Mouse (Mus musculus) cortical plate, adult 2 months (tissue): Measurements from ENCODE around the gene Cpa2. TPM values are rescaled to one million over a fixed set of nuclear protein-coding genes. Genes with fewer than 3 reads are reported as not detected.
A peak's percentile ranks its signal among the peaks of the same experiment; 100 is the strongest.

Experiments
- H3K27ac ChIP-seq: fragments of 200-500 bp; 2 replicates; pipeline ENCODE4 v1.5.1; 2012; ENCODE audit warnings: low read length, control low read depth, inconsistent platforms; ENCODE audit not compliant: insufficient read depth
- H3K4me1 ChIP-seq: fragments of 200-500 bp; 2 replicates; pipeline ENCODE4 v1.6.1; 2011; ENCODE audit warnings: low read length; ENCODE audit not compliant: control insufficient read depth, insufficient read depth
- H3K4me3 ChIP-seq: fragments of 200-500 bp; 2 replicates; pipeline ENCODE4 v1.5.1; 2011; ENCODE audit warnings: mild to moderate bottlenecking, low read length, control low read depth; ENCODE audit not compliant: insufficient read depth
- CTCF ChIP-seq: fragments of 200-500 bp; IDR thresholded peaks from 2 replicates; pipeline ENCODE4 v1.5.1; 2011; ENCODE audit warnings: mild to moderate bottlenecking, control low read depth, low read length; ENCODE audit not compliant: insufficient read depth; ENCODE audit errors: extremely low read depth
- POLR2A ChIP-seq: fragments of 200-500 bp; IDR thresholded peaks from 2 replicates; pipeline ENCODE4 v1.6.1; 2011; ENCODE audit warnings: mild to moderate bottlenecking, low read length, control low read depth; ENCODE audit not compliant: insufficient read depth; ENCODE audit errors: extremely low read depth
- polyA plus RNA-seq: library from polyadenylated mRNA; depleted of rRNA; stranded (reverse); fragments of >200 nt; gene quantifications from 2 replicates; pipeline ENCODE4 v1.2.3, GENCODE M21; 2012; rRNA removed

The Cpa2 gene
- polyA plus RNA-seq = 3.1 and 3.4 TPM in 2 replicates

DNA sequence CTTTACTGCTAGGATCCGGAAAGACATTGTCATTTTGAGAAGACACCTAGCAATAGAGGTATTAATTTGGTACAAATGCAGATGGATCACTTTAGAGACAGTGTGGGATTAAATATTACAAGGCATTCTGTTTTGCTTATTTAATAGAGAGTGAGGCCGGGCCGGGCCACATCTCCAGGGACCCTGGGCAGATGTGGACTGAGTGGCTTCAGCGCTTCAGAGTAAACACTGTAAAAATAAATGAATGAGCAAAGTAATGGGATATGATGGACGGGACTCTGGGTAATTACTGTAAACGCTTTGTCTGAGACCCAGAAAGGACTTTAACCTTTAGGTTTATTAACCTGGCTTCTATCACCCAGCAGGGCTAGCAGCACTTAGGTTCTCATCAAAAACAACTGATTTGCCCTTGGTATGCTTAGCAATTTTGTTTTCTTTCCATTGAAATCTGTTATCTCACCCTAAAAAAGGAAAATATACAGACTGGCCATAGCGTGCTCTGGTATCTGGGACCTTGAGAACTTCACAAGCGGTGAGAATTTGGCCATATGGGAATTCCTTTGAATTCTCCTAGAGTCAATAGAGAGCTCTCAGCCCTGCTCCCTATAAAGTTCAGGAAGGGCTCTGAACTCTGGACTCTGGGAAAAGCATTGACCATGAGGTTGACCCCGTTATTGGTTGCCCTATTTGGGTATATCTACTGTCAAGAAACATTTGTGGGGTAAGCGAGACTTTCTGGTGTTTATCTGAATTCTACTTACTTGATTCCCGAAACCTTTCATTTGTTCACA is at the start of gene Cpa2:
TSS of gene Cpa2 (plus strand) at position 574 of the 791 bp plus-strand sequence.
- no peak within 1 kb of the TSS for H3K27ac ChIP-seq
- TF ChIP-seq CTCF (no peak), POLR2A (no peak)
- no peak within 1 kb of the TSS for H3K4me3 ChIP-seq
- peaks cover 3% of the 10 kb centered on the region; the same call in 1 of the 2 replicates for H3K4me1 ChIP-seq

DNA sequence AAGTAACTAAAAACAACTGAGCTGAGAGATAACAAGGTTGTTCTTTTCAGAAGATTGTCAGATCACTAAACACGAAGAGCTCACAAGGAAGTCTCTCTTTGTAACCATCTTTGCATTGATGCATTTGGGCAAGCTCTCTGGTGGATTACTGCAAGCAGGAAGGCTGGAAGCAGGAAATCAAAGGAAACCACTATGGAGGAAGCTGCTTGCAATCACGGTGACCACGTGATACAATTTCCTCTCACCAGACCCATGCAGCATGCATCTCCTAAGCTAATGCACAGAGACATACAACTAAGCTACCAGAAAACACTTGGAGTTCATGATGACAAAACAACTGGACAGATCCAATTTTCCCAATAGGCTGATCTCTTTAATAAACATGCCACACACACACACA is 42.3 kb upstream of the Cpa2 start:
- TF ChIP-seq CTCF (no peak), POLR2A (no peak)
- Histone ChIP-seq H3K27ac (no peak overlapping the region), H3K4me3 (no peak overlapping the region), H3K4me1 (no peaks in the 10 kb centered on the region)

DNA sequence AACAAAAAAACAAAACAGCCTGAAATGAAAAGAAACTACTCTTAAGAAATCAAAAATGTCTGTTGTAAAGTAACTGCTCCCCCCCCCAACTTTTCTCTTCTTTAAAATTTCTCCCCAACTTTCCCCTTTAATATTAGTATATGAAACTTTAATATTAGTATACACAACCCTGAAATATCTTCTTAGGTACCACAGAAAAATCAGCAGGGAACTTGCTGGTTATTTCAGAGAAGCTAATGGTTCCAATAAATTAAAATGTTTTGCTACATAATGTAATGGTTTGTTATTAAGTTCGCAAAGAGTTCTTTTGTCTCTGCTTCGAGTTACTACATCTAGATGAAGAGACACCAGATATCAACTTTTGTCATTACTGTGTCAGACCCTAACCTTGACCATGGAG is 32.6 kb upstream of the Cpa2 start:
- Histone ChIP-seq H3K27ac (no peak overlapping the region), H3K4me3 (peak overlapping the region; percentile 57), H3K4me1 (no peaks in the 10 kb centered on the region)
- TF ChIP-seq POLR2A = no peak
- no peak for TF ChIP-seq CTCF

DNA sequence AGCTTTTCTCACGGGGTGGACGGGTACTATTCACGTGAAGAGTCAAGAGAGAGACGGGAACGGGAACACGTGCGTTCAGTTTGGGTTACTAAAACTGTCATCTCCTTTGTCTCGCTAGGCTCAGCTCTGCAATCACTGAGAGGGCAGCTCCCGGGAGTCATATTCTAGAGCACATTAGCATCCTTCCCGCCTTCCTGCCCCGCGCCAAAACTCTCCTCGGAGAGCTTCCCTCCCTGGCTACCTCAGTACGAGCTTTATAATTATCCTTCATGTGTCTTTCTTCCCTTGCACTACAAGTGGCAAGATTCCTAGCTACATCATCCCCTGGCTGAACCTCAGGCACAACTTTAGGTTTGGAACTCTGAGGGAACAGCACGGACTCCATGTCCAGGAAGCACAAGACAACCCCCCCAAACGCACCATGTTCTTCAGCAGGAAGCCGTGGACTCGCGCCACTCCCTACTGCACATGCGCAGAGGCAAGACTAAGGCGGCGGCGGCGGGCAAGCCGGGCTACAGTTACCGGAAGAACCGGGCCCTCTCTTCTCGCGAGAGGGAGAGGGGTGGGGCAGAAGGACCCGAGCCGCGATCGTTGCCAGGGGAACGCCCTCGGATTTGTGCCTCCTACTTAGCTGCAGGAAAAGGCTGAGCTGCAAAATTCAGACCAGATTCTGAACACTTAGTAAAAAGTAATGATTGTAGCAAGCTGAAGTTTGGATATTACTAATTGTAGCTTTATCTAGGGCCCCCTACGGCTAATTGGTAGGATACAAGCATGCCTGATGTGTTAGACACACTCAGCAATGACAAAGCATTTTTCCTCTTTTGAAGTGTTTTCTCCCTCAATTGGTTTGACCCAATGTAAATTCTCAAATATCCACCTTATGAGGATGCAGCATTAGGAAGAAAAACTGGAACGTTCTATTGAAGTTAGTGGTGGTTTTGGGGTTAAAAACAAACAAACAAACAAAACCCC is 31.8 kb upstream of the Cpa2 start, which contains the start of the genes Tmem209 and Ssmem1:
TSS of gene Tmem209 (minus strand) at position 519 of the 975 bp plus-strand sequence.
TSS of gene Ssmem1 (plus strand) at position 585 of the 975 bp plus-strand sequence.
- peak within 1 kb of the TSS; percentile 57 for H3K4me3 ChIP-seq
- TF ChIP-seq CTCF = no peak
- peak; percentile 91 for TF ChIP-seq POLR2A
- peak within 1 kb of the TSS; percentile 72 for H3K27ac ChIP-seq
- H3K4me1 ChIP-seq = no peaks in the 10 kb centered on the region

DNA sequence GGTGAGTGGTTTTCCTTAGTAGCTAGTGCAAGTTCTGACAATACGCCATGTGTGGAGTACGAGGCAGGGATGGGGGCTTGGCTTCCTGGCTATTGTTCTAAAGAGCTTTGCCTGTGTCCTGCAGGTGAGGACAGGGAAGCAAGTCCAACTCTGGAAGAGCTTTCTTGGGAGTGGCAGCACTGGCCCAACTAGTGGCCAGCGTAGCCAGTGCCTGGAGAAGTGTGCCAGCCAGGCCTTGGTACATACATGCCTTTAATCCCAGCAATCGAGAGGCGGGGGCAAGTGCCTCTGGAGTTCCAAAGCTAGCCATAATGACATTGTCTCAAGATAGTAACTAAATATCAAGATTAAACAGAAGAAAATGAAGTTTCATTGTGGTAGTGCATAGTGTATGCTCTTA is 31.1 kb upstream of the Cpa2 start:
- TF ChIP-seq POLR2A = no peak
- peak overlapping the region; percentile 72; the same call in 1 of the 2 replicates for H3K27ac ChIP-seq
- H3K4me1 ChIP-seq = no peaks in the 10 kb centered on the region
- no peak overlapping the region for H3K4me3 ChIP-seq

DNA sequence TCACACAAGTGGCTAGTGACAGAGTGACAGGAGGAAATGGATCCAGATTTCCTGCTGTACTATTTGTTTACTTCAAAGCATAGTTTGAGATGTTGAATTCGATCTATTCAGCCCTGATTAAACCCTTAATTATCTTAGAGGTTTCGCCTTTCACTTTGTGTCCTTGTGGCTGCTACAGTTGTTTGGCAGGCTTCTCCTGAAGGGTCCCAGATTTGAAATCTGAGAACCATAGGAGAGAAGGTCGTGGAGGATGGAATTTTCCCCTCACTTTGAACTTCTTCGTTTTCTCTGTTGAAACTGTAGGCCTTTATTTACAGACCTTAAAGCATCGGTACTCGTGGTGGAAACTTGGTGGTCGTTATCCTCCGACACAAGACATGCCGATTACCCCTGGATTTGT is 27.1 kb upstream of the Cpa2 start:
- Histone ChIP-seq H3K27ac (no peak overlapping the region), H3K4me1 (no peaks in the 10 kb centered on the region), H3K4me3 (no peak overlapping the region)
- TF ChIP-seq POLR2A (no peak), CTCF (no peak)

DNA sequence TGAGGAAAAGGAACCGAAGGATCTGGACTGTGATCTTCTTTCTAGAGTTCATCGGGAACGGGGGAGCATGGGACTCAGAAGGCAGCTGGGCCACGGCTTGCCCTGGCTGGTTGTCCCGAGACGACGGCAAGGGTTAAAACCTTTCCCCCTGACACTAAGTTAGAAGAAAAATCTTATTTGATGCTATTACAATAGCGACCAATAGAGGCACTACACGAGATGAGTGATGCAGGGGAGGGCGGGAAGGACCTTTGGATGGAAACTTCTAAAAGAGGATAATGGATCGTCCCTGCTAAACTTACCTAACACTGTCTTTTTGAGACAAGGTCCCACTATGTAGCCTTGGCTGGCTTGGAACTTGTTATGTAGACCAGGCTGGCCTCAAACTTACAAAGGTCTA is 21.0 kb upstream of the Cpa2 start:
- H3K27ac ChIP-seq = no peak overlapping the region
- no peak for TF ChIP-seq POLR2A
- TF ChIP-seq CTCF = no peak
- H3K4me3 ChIP-seq = no peak overlapping the region
- H3K4me1 ChIP-seq = no peaks in the 10 kb centered on the region

DNA sequence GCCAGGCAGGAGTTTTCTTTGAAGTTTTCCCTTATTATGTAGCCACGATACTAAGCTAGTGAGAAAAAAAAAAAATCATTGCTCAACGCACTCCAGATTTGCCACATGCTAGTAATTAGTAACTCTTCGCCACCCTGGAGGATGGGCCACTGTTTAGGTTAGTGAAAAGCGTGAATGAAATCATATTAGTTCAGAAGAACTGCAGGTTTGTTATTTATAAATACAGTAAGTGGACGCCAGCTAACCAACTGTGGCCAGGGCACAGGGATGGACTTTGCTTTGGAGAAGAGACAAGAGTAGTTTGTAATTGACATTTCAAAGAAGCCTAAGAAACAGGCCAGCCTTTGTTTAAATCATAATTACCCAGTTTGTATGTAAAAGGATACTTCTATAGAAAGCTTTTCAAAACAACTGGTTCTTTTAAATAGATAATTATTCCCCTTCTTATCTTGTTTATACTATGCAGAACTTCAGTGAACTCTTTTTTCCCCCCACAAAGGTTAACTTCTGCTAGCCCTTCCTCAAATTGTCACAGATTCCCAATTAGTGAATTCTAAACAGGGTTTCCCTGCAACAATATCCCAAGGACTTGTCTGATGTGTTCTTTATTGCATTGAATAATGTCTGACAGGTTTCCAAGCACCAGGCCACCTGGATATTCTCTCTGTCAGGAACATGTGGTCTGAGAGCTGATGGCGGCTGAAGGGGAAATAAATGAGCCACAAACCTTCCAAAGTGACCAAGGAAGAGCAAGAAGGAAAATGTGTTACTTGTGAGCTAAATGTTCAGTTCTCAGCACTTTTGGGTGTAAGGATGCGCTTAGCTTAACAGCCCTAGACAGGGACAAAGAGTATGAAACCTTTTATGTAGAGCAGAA is 15.7 kb upstream of the Cpa2 start:
- Histone ChIP-seq H3K4me1 (peaks cover 2% of the 10 kb centered on the region), H3K4me3 (no peak overlapping the region), H3K27ac (no peak overlapping the region)
- TF ChIP-seq CTCF = no peak
- TF ChIP-seq POLR2A = no peak
